Mouse (Mus musculus): ENCODE measurements around the gene Adgrf5. TPM values are rescaled to one million over a fixed set of nuclear protein-coding genes. Genes with fewer than 3 reads are reported as not detected.

Gene Adgrf5
- polyA plus RNA-seq, 1 experiment, result 3.4 TPM

DNA sequence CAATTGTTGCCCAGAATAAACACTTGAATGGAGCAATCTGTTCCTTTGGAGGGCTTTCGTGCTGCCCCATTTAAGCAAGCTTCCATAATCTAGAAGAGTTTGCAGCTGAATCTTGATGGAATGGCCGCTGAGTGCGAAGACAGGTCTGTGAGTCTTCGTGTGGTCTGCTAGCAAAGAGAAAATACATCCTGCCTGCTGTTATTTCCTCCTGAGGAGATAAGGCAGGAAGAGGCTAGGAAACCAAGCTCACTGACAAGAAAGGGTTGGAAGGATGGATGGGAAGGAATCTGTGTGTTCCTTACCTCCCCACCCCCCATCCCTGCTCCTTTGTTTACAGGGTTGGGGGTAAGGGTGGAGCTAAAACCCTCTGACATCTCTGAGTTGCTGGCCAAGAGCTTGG is 13.8 kb downstream of the Adgrf5 start:
- no peaks in the 10 kb centered on the region for H3K4me1 ChIP-seq (ENCODE audit: control insufficient read depth, insufficient read depth, low read length)
- H3K27ac ChIP-seq (ENCODE audit: insufficient read depth, low read length), result no peak overlapping the region
- no peak for TF ChIP-seq POLR2A (IDR thresholded peaks at IDR 0.05; ENCODE audit: low read depth, low read length)
- no peak overlapping the region for H3K4me3 ChIP-seq (ENCODE audit: insufficient read depth, low read length)

DNA sequence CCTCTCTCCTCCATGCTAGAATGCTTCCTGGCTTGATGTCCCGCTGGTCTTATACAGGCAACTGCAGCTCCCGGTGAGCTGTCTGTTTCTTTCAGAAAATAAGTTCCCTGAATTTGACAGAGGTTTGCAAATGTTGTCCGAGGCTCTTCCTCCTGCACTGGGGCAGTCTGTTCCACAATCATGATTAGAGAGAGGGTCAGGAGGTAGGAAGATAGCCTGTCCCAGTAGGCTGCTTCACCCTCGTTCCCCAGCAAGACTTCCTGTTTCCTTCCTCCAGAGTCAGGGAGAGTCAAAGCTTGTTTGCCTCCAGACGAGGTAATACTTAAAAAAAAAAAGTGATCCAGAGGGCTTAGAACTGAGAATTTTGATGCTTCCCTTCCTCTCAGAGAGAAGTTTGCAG is 16.3 kb downstream of the Adgrf5 start:
- Histone ChIP-seq H3K4me1 (ENCODE audit: control insufficient read depth, insufficient read depth, low read length) (no peaks in the 10 kb centered on the region), H3K27ac (ENCODE audit: insufficient read depth, low read length) (no peak overlapping the region), H3K4me3 (ENCODE audit: insufficient read depth, low read length) (no peak overlapping the region)
- TF ChIP-seq CTCF (IDR thresholded peaks at IDR 0.05; ENCODE audit: borderline replicate concordance, insufficient read depth, low read length) (no peak), POLR2A (IDR thresholded peaks at IDR 0.05; ENCODE audit: low read depth, low read length) (no peak)

DNA sequence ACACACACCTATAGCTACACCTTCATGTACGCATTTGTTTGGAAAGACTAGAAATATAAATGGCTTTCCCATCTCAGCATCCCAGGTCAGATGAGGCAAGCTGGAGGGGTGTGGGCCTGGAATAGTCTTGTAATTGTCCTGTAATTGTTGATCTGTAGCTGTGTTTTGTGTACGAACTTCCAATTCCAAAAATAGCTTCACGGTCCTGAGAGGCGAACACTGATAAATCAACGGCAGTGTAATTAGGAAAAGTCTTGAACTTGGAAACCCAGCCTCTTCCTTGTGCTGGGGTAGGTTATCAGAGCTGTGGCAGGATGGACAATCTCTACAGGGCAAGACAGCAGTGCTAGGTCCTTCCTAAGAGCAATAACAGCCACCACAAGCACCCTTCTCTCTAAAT is 18.5 kb downstream of the Adgrf5 start:
- H3K4me1 ChIP-seq (ENCODE audit: control insufficient read depth, insufficient read depth, low read length), result no peaks in the 10 kb centered on the region
- TF ChIP-seq CTCF (IDR thresholded peaks at IDR 0.05; ENCODE audit: borderline replicate concordance, insufficient read depth, low read length) (no peak), POLR2A (IDR thresholded peaks at IDR 0.05; ENCODE audit: low read depth, low read length) (no peak)
- H3K4me3 ChIP-seq (ENCODE audit: insufficient read depth, low read length), result no peak overlapping the region
- no peak overlapping the region for H3K27ac ChIP-seq (ENCODE audit: insufficient read depth, low read length)

GRCm38 (mm10) chr17:43386331-43386730 is 26.1 kb downstream of the Adgrf5 start:
- H3K27ac ChIP-seq (ENCODE audit: insufficient read depth, low read length), result no peak overlapping the region
- H3K4me3 ChIP-seq (ENCODE audit: insufficient read depth, low read length), result no peak overlapping the region
- H3K4me1 ChIP-seq (ENCODE audit: control insufficient read depth, insufficient read depth, low read length), result no peaks in the 10 kb centered on the region
- TF ChIP-seq CTCF (IDR thresholded peaks at IDR 0.05; ENCODE audit: borderline replicate concordance, insufficient read depth, low read length) (no peak), POLR2A (IDR thresholded peaks at IDR 0.05; ENCODE audit: low read depth, low read length) (no peak)

DNA sequence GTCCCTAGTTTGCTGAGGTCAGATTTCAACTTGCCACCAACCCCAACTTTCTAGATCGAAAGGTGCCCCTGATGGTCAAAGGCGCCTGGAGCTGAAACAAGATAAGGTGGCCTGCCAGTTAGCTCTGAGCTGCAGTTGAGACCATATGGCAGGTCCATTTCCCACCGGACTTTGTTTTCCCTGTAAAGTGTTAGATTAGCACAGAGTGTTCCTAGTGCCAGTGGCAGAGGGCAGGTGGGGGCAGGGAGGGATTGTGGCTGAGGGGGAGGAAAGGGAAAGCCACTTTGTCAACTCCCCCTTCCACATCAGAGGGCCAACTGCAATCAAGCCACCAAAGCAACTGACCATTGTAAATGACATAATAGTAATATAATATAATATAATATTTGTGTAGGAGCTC is 26.9 kb downstream of the Adgrf5 start:
- Histone ChIP-seq H3K4me1 (ENCODE audit: control insufficient read depth, insufficient read depth, low read length) (no peaks in the 10 kb centered on the region), H3K27ac (ENCODE audit: insufficient read depth, low read length) (no peak overlapping the region), H3K4me3 (ENCODE audit: insufficient read depth, low read length) (no peak overlapping the region)
- TF ChIP-seq POLR2A (IDR thresholded peaks at IDR 0.05; ENCODE audit: low read depth, low read length) (no peak), CTCF (IDR thresholded peaks at IDR 0.05; ENCODE audit: borderline replicate concordance, insufficient read depth, low read length) (no peak)

GRCm38 (mm10) chr17:43389256-43389655 is 29.0 kb downstream of the Adgrf5 start:
- Histone ChIP-seq H3K4me1 (ENCODE audit: control insufficient read depth, insufficient read depth, low read length) (no peaks in the 10 kb centered on the region), H3K4me3 (ENCODE audit: insufficient read depth, low read length) (no peak overlapping the region), H3K27ac (ENCODE audit: insufficient read depth, low read length) (no peak overlapping the region)
- TF ChIP-seq POLR2A (IDR thresholded peaks at IDR 0.05; ENCODE audit: low read depth, low read length), result no peak
- no peak for TF ChIP-seq CTCF (IDR thresholded peaks at IDR 0.05; ENCODE audit: borderline replicate concordance, insufficient read depth, low read length)

- TF ChIP-seq CTCF (IDR thresholded peaks at IDR 0.05; ENCODE audit: borderline replicate concordance, insufficient read depth, low read length) (no peak), POLR2A (IDR thresholded peaks at IDR 0.05; ENCODE audit: low read depth, low read length) (no peak)
- H3K4me3 ChIP-seq (ENCODE audit: insufficient read depth, low read length), result no peak overlapping the region
- H3K4me1 ChIP-seq (ENCODE audit: control insufficient read depth, insufficient read depth, low read length), result no peaks in the 10 kb centered on the region
- no peak overlapping the region for H3K27ac ChIP-seq (ENCODE audit: insufficient read depth, low read length)
These were observed 31.9 kb downstream of the Adgrf5 start for GRCm38 (mm10) chr17:43392191-43392590.

- H3K27ac ChIP-seq (ENCODE audit: insufficient read depth, low read length), result no peak overlapping the region
- no peak for TF ChIP-seq POLR2A (IDR thresholded peaks at IDR 0.05; ENCODE audit: low read depth, low read length)
- no peak for TF ChIP-seq CTCF (IDR thresholded peaks at IDR 0.05; ENCODE audit: borderline replicate concordance, insufficient read depth, low read length)
- no peak overlapping the region for H3K4me3 ChIP-seq (ENCODE audit: insufficient read depth, low read length)
- no peaks in the 10 kb centered on the region for H3K4me1 ChIP-seq (ENCODE audit: control insufficient read depth, insufficient read depth, low read length)
These were observed 33.4 kb downstream of the Adgrf5 start for GRCm38 (mm10) chr17:43393669-43394068.

DNA sequence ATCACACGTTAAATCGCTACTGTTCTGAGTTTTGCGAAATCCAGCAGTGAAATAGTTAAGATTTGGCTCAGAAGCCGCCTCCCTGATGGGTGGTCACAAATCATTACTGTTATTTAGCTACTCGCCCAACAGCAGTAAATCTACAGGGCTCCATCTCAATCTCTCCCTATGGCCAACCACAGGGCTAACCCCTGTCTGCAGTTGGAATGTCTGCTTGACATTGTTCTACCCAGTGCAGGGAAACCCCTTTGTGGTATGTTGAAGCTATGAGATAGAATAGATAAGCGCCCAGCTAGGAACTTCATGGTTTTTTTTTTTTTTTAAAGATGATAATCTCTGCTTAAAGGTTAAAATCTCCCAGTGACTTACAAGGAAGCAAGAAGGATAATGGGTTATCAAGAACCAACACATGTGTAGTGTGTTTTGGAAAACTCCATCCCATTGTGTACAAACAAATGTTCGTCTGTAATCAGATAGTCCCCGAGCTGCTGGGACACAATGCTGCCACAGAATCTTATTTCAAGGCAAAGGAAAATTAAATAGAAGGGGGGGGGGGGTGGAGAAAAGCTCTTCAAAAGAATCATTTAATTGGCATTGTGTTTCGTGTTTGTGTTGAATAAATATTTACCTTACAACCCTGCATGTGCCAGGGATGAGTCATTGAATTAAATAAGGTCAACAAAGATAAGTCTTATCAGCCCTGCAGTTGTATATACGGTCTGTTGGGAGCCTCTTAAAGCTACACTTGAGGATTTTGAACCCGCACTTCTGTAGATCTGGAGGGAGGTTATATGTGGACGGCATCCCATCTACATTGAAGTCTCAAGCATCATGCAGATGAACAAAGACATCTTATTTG is 35.4 kb downstream of the Adgrf5 start:
- Histone ChIP-seq H3K4me3 (ENCODE audit: insufficient read depth, low read length) (no peak overlapping the region), H3K4me1 (ENCODE audit: control insufficient read depth, insufficient read depth, low read length) (no peaks in the 10 kb centered on the region), H3K27ac (ENCODE audit: insufficient read depth, low read length) (no peak overlapping the region)
- TF ChIP-seq POLR2A (IDR thresholded peaks at IDR 0.05; ENCODE audit: low read depth, low read length), result no peak
- TF ChIP-seq CTCF (IDR thresholded peaks at IDR 0.05; ENCODE audit: borderline replicate concordance, insufficient read depth, low read length), result no peak

DNA sequence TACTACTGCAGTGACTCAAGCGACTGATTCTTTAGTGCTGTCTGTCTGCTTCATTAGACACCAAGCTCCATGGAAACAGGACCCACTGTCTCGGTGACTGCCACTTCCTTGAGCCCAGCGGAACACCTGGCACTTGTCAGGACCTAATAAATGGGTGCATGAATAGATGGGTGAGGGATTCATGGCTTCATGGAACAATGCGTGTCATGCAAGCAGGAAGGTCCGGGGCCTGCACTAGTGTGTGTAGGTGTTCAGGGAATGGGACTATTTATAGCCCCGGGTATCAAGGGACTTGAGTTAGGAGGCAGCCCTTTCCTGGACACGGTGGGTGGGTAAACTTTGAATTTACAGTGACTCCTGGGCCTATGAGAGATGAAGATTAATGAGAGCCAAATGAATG is 38.4 kb downstream of the Adgrf5 start:
- Histone ChIP-seq H3K4me3 (ENCODE audit: insufficient read depth, low read length) (no peak overlapping the region), H3K4me1 (ENCODE audit: control insufficient read depth, insufficient read depth, low read length) (no peaks in the 10 kb centered on the region), H3K27ac (ENCODE audit: insufficient read depth, low read length) (no peak overlapping the region)
- no peak for TF ChIP-seq POLR2A (IDR thresholded peaks at IDR 0.05; ENCODE audit: low read depth, low read length)
- no peak for TF ChIP-seq CTCF (IDR thresholded peaks at IDR 0.05; ENCODE audit: borderline replicate concordance, insufficient read depth, low read length)

All from embryonic fibroblast, embryonic 13.5 days (primary cell).